Mouse (Mus musculus) 3T3-L1 (cell line): ENCODE data around the gene Lpar1.
A peak's percentile ranks its signal among the peaks of the same experiment; 100 is the strongest.

Experiments
- DNase-seq: peaks from one replicate; pipeline ENCODE4 v3.0.0-alpha.2; 2015; ENCODE audit warnings: low read depth, low spot score

The Lpar1 gene

DNA sequence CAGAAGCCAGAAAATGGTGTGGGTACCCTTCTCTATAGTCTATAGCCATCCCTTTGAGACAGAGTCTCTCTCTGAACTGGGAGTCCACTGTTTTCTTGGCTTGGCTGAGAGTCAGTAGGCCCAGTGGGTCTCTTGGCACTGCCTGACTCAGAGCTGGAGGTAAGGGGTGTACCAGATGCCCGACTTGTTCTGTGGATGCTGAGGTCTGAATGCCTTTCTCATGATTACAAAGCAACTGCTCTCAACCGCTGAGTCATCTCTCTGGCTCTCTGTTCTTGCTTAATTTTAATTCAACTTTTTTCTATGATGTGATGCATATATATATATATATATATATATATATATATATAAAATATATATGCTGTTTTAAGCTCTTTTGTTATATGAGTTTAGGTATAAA is 91.1 kb downstream of the Lpar1 start:
- DNase-seq, result peak; percentile 84

DNA sequence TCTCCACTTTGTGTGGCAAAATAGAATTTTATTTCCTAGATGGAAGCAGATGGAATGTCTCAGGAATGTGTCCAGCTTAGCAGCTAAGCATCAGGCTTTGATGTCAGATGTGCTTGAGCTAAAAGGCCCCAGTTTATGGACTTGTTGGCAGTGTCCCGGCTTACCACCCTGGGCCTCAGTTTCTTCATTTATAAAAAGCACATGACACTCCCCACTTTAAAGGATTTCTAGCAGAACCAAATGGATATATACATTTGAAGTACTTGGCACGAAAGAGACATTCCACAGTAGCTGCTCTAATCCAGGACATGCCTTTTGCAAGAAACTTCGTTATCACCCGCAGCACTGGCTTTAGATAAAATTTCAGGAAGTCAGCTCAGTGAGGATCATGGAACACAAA is 100.4 kb downstream of the Lpar1 start:
- no peak for DNase-seq

DNA sequence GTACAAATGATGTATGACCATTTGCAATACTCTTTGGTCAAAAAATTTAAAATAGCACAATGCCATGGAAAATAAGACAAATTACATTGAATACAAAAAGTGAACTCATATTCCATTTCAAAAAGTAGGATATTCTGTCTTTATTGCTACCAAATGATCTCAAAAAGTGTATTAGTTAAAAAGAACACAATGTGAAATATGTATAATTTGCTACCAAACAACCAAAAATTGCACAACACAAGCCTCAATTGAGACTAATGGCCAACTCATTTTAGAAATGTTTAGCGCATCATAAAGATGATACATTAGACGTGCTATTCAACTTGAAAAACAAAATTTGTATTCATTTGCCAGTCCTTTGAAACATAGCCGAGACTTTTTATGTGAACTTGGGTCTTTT is 104.9 kb downstream of the Lpar1 start:
- DNase-seq, result no peak

DNA sequence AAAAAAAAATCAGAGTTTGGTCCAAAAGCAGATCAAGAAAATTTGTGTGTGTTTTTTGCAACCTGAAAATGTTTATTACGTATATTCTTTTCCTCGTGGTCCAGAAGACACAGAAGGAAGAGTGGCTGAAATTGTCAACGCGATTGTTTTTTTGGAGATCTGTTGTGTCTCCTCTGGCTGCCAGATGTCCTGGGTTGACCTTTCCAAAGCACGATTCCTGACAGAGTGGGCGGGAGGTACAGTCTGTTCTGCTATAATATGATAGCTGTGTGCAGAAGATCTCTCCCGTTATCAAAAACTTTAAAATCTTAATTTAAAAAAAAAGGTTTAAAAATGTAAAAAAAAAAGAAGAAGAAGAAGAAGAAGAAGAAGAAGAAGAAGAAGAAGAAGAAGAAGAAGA is 105.9 kb downstream of the Lpar1 start:
- DNase-seq, result no peak

DNA sequence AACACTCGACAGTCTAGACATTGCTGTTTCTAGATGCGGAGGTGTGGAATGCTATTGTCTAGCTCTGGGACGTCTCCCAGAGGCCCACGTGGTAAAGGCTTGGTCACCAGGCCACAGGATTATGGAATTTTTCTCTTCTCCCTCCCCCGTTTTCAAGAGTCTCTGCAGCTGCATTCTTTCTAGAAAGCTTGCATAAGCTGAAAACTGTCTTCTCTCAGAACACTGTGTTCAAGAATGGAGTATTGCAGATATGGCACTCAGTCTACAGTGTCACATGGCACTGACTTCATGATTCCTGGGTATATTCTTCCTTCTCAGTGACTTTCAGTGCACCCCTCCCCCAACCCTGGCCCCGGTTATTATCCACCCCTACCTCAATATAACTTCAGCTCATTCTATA is 107.9 kb downstream of the Lpar1 start:
- DNase-seq, result no peak

DNA sequence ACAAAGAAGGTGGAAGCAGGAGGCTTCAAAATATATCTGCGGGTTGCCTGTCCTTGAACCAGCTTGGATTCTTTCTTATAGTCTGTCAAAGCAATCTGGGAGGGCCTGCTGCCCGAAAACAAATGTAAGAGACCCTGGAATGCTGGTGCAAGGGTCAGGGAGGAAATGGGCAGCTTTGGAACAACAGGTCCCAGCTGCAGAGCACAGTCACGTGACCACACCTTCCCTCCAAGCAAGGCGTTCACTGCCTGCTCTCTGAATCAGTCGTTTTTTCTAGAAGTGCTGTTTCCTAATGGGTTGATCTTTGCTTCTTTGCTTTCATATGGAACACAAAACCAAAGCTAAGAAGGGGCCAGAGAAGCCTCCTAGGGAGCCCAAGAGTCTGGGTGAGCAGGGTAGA is 111.4 kb downstream of the Lpar1 start:
- no peak for DNase-seq

DNA sequence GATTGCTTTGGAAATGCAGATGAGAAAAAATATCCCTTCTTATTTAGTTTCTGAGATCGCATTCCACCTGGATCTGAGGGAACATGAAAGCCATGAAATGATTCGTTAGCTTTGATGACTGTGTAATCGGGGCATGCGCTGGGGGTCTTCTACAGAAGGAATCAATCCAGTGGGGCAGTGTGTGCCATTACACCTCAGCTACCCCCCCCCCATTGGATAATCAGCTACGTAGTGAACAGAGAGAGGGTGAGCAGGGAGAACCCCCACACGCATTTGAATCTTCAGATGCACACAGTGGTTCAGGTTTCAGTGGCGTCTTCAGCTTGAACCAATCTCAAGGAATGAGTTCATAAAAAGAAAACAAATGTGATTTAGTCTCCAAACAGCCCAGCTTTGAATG is 115.0 kb downstream of the Lpar1 start:
- DNase-seq, result no peak

DNA sequence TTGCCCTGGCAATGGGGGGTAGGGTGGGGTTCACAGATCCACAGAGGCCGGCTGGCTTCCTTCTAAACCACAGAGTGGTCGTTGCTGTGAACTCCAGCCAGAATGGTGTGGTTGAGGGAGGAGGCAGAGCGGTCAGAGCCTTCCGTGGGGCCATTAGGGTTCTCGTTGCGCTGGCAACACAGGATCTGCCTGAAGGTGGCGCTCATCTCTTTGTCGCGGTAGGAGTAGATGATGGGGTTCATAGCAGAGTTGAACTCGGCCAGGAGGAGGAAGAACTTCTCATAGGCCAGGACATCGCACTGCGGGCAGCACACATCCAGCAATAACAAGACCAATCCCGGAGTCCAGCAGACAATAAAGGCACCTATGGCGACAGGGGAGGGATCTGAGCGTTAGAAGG is 116.4 kb downstream of the Lpar1 start:
- DNase-seq, result no peak

DNA sequence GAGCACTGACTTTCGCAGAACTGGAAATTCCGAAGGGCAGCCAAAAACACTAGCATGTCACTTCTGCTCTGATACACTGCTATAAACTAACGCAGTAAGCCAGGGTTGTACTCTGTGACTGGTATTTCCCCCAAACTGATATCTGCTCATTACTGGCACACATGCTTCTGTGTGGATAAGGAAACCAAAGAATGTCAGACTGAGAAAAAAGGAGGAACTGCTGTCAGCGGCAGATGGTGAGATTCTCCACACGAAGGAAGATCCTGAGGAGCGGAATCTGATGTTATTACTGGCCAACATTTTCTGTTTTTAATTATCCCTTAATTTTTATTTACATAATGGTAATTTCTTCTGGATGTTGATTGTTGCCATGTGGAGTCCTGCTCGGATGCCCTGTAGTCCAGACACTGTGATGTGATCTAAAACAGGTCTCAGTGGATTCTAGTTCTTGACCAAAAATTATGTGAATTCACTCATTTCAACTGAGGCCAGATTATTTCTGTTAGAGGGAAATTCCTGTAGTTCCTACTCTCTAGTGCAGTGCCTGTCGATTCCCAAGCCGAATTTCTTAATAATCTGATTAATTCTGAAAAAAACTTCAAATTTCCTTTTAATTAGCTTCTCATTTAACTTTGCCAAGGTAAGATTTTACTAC is 130.3 kb downstream of the Lpar1 start:
- no peak for DNase-seq

DNA sequence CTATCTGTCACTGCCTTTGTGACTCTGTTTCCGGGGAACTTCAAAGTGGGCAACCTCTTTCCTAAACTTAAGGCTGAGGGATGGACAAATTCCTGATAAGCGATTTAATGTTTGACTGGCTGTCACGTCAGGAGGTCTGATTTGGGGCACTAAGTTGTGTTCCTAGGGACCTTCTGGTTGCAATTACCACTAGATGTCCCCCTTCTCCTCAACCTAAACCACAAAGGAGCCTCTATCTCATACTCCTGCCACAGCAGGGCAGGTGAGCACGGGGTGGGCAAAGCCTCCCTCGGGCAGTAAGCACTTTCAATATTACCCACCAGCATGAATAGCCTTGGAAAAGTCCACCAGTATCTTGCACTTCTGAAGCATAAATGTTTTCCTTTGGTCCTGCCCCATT is 134.5 kb downstream of the Lpar1 start:
- no peak for DNase-seq

DNA sequence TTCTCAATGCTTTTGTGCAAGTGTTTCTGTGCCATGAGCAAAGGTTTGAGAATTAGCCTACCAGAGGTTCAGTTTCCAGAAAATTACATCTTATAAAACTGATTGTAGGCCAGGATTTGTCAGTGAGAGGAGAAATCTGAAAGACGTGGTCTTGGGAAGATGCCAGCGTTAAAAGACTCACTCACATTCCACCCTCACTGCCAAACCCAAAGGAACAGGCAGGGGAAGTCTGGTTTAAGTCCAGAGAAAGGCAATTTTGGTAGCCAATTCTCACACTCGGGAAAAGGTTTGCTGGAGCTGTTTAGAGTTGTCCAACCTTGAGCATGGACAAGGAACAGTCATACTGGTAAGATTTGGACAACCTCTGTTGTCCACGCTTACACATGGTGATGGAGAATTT is 136.4 kb downstream of the Lpar1 start:
- DNase-seq, result peak; percentile 96

DNA sequence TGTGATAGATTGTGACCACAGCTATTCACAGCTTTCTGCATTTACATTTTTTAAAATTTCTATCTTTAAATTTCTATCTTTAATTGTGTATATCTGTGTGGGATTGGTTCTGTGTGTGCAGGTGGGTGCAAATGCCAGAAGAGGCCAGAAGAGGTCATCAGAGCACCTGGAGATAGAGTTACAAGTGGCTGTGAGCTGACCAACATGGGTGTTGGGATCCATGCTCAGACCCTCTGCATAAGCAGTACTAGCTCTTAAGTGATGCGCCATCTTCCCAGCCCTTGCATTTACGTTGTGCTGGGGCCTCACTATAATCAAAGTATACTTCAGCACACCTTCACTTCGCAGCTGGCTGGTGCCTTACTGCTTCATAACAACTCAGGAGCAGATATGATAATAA is 138.2 kb downstream of the Lpar1 start:
- DNase-seq, result no peak

DNA sequence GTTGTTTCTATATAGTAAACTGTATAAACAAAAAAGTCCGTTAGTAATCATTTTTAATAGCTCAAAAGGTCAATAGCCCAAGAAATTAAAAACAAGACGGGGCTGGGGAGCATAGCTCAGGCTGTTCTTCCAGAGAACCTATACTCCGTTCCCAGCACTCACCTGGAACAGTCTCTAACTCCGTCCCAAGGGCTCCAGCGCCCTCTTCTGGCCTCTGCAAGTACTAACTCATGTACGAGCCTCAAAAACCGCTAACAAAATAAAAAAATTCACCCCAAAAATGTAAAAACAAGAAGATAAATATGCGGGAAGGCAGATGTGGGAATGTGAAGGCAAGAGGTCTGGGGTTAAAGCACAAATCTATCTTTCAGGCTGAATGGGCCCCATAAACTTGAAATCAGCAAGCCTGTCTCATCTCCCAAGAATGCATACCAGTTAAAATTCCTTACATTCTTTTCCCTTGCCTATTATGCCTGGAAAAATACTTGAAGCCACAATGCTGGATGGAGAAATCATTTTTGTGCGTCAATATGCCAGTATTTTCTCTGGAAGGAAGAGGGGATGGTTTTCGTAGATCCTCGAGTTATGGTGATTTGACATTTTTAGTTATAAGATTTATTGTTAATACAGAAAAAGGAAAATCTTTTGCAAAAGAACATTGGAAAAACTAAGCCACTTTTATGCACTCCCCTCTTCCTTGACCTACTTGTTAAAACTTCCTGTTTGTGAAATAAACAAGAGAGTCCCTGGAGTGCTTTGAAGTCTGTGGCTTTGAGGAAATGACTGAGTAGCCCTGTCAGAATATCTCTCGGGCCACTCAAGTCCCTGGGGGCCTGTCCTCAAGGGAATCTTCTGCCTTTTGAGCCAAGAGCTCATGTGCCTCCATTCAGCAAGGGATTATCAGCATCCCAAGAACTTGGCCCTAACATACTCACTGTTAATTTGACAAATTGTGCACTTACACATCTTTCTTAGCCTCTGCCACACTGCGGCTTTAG is 140.2 kb downstream of the Lpar1 start:
- peak; percentile 87 for DNase-seq

DNA sequence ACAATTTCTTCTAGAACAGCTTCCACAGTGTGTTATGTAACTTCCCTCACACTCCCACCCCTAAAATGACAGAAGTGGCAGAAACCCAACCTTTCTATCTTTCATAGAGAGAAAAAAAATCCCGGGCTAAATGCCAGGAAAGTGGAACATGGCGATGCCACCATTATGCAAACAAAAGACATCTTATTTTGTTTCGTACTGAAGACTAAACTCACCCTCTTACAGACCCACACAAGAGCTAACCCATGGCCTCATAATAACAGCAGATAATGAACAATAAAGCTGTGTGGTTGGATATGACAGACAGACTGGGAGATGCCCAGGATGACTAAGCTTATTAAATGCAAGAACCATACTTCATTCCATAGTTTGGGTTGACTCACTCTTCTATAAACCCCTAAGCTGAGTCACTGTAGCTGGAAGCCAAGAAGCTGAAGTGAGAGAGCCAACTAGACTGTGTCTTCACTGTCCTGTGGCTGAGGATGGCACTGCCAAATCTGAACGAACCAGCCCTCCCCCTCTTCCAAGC is 151.7 kb downstream of the Lpar1 start:
- DNase-seq, result peak; percentile 98

DNA sequence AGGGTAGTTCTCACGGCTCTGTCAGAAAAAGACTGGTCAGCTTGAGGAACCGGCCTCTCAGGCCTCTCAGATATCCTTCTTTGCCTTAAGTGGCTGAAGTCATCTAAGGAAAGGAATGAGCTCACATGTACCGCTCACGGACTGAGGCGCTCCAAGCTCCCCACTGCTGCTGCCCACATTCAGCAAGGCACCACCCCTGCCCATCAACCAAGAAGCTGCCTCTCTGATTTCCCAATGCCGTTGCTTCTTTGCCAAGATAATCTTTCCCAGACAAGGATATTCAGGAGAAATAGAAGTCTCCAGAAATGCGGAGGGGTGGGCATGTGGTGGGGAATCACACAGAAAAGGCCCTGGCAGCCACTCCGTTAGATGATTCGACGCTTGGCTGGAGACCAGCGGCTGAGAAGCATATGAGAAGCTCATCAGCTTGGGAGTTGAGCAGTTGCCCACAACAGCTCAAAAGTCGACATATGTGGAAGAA is 152.8 kb downstream of the Lpar1 start:
- peak; percentile 79 for DNase-seq
